Mouse (Mus musculus) megakaryocyte, embryonic 14.5 days (primary cell): ENCODE data around the gene Aoah.

Experiments
- FLI1 ChIP-seq: IDR thresholded peaks from 2 replicates; pipeline ENCODE4 v1.6.1; 2012; ENCODE audit warnings: low read length, inconsistent platforms, mixed read lengths
- GATA1 ChIP-seq: IDR thresholded peaks from 3 replicates; pipeline ENCODE4 v1.6.1; 2012; ENCODE audit warnings: mixed read lengths, low read length, inconsistent platforms, borderline replicate concordance

DNA sequence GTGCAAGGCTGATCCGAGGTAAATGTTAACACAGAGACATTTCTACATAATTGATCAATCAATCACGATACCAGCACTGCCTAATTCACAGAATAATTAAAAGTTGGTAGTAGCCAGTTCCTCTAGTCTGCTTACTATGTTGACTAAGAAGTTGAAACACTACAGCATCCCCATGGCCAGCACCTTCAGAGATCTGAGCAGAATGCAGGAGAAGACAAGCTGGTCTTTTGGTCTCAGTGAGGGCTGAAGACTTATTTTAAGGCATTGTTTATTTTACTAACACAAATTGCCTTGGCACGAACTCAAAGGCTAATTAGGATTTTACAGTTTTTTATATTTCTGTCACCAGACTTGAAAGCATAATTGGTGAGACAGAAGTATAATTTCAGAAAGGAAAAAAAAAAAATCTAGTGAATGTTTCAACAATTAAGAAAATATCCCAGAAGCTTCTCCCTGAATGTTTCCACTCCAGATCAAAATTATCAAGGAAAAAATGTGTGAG, 107.8 kb downstream of the Aoah start:
- TF ChIP-seq GATA1 (no peak), FLI1 (no peak)
